In the genomic region with DNA sequence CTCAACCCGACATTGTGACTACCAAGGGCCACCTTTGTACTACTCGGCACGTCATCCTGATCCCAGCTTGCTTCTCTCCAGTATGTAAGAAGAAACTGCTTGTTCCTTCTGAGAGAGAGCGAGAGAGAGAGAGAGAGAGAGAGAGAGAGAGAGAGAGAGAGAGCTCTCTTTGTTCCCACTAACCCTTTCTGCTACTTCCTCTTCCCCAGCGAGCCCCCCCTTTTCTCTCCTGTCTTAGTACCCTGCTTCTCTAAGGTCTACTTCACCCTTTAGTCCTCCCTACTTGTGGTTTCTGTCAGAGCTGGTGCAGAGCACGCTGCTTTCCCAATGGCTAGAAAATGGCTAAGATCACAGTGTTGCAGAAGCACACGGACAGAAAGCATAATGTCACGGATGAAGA, we compare ENCODE assay signal across 19 mouse cellular contexts. TPM values are rescaled to one million over a fixed set of nuclear protein-coding genes. Genes with fewer than 3 reads are reported as not detected.
A peak's percentile ranks its signal among the peaks of the same experiment; 100 is the strongest.
DNase-seq lines count a peak whose midpoint lies in the region; ATAC-seq lines count a peak whose summit lies in the region.
"Had no signal": no experiment of that assay in that cellular context is flagged by ENCODE, and none has a peak within 500 bp of the region (broad histone marks: within the 10 kb centered on the region; RNA-seq: fewer than 3 reads in every experiment).

No protein-coding gene starts in this region.

- no peak overlapping the region for H3K9ac ChIP-seq in hindbrain, embryonic 12.5 days
- H3K9ac ChIP-seq: forebrain, embryonic 12.5 days; hindbrain, embryonic 15.5 days; intestine, embryonic 15.5 days; liver, embryonic 13.5 days; lung, embryonic 14.5 days had no signal

- no peak overlapping the region for H3K4me3 ChIP-seq in hindbrain, embryonic 10.5 days
- H3K4me3 ChIP-seq in hindbrain, embryonic 12.5 days, result no peak overlapping the region
- H3K4me3 ChIP-seq: forebrain, embryonic 12.5 days; hindbrain, embryonic 15.5 days; intestine, embryonic 15.5 days; liver, embryonic 13.5 days had no signal

- no peak for DNase-seq in hindbrain, embryonic 10.5 days (ENCODE audit: low spot score)
- DNase-seq in spleen, postnatal 36 days (ENCODE audit: low spot score in 2 of 2), result peak; percentile 37 to 52
- no peak for DNase-seq in spleen, postnatal 14 days (ENCODE audit: low spot score in 2 of 2)
- no peak for DNase-seq in cerebellum, adult 11-12 months
- DNase-seq: cerebellum, postnatal 14 days; gastrocnemius, postnatal 25 days; kidney, adult 9 months; kidney, postnatal 36 days; liver, embryonic 13.5 days; lung, embryonic 14.5 days; lung, postnatal 36 days; right cerebral cortex, postnatal 4 days; thymus, postnatal 36 days had no signal

- peak overlapping the region; percentile 70 for H3K27ac ChIP-seq in hindbrain, embryonic 10.5 days
- H3K27ac ChIP-seq in hindbrain, embryonic 12.5 days, result no peak overlapping the region
- H3K27ac ChIP-seq: forebrain, embryonic 12.5 days; hindbrain, embryonic 15.5 days; intestine, embryonic 15.5 days; liver, embryonic 13.5 days had no signal

- peaks cover 59% of the 10 kb centered on the region for H3K4me1 ChIP-seq in hindbrain, embryonic 10.5 days (replicated peaks)
- H3K4me1 ChIP-seq in hindbrain, embryonic 12.5 days, result peaks cover 31% of the 10 kb centered on the region
- H3K4me1 ChIP-seq: intestine, embryonic 15.5 days had no signal

- H3K4me2 ChIP-seq in hindbrain, embryonic 12.5 days (replicated peaks), result no peak overlapping the region
- H3K4me2 ChIP-seq: forebrain, embryonic 12.5 days; hindbrain, embryonic 15.5 days; intestine, embryonic 15.5 days; liver, embryonic 13.5 days; lung, embryonic 14.5 days had no signal

- H3K27me3 ChIP-seq in hindbrain, embryonic 10.5 days (ENCODE audit: insufficient read depth, poor library complexity, severe bottlenecking), result no peaks in the 10 kb centered on the region
- no peaks in the 10 kb centered on the region for H3K27me3 ChIP-seq in hindbrain, embryonic 12.5 days
- H3K27me3 ChIP-seq: forebrain, embryonic 12.5 days; hindbrain, embryonic 15.5 days; intestine, embryonic 15.5 days; liver, embryonic 13.5 days had no signal

- 0 out of 2 replicates have a peak, but pooled peaks cover 4% of the 10 kb centered on the region for H3K36me3 ChIP-seq in hindbrain, embryonic 10.5 days
- no peaks in the 10 kb centered on the region for H3K36me3 ChIP-seq in hindbrain, embryonic 12.5 days
- H3K36me3 ChIP-seq: forebrain, embryonic 12.5 days; hindbrain, embryonic 15.5 days; intestine, embryonic 15.5 days; liver, embryonic 13.5 days had no signal

- 73% methylated on average over 8 of the region's 8 CpGs for WGBS in hindbrain, embryonic 10.5 days
- 67% methylated on average over 8 of the region's 8 CpGs for WGBS in hindbrain, embryonic 12.5 days

- H3K9me3 ChIP-seq in hindbrain, embryonic 10.5 days, result no peaks in the 10 kb centered on the region
- no peaks in the 10 kb centered on the region for H3K9me3 ChIP-seq in hindbrain, embryonic 12.5 days (replicated peaks)
- H3K9me3 ChIP-seq: forebrain, embryonic 12.5 days; hindbrain, embryonic 15.5 days; intestine, embryonic 15.5 days; liver, embryonic 13.5 days had no signal

- ATAC-seq in hindbrain, embryonic 12.5 days (ENCODE audit: low FRiP score), result no peak
- peak; percentile 64 for ATAC-seq in megakaryocyte, adult 5-6 weeks (ENCODE audit: poor library complexity, severe bottlenecking)
- ATAC-seq in frontal cortex, adult (ENCODE audit: low TSS enrichment), result no peak
- ATAC-seq: intestine, embryonic 15.5 days had no signal

RNA-seq across cellular contexts. Expression of gene Rcan1, which starts 30.4 kb away (rescaled TPM):
- 39.3 and 39.6 TPM in 2 replicates for polyA plus RNA-seq in hindbrain, embryonic 10.5 days (2016; fragmentation: Nextera tagmentation; extraction: Ambion mirVana)
- polyA plus RNA-seq in hindbrain, embryonic 12.5 days (2016; fragmentation: Nextera tagmentation; extraction: Ambion mirVana), result 44.5 and 47.2 TPM in 2 replicates
- 8.6 and 8.8 TPM in 2 replicates for total RNA-seq in megakaryocyte, adult 5-6 weeks (2015)
- 8.8 and 11.5 TPM in 2 replicates for total RNA-seq in megakaryocyte, adult 5-6 weeks (2017)

RNA-seq across cellular contexts. Expression of gene Clic6, which starts 45.3 kb away (rescaled TPM):
- 5.4 and 9.3 TPM in 2 replicates for polyA plus RNA-seq in hindbrain, embryonic 10.5 days (2016; fragmentation: Nextera tagmentation; extraction: Ambion mirVana)
- polyA plus RNA-seq in hindbrain, embryonic 12.5 days (2016; fragmentation: Nextera tagmentation; extraction: Ambion mirVana), result 13.2 and 15.3 TPM in 2 replicates
- not detected in 2 replicates for total RNA-seq in megakaryocyte, adult 5-6 weeks (2015)
- not detected in 2 replicates for total RNA-seq in megakaryocyte, adult 5-6 weeks (2017)
- total RNA-seq: gastrocnemius, postnatal 25 days had no signal

Comparison
In these comparisons a context has a peak if more than half of its experiments do, and no peak if none do; other contexts are left out.
1. DNase-seq: peak in spleen, postnatal 36 days (2 of 2); none in hindbrain, embryonic 10.5 days (single experiment), spleen, postnatal 14 days (0 of 2) and cerebellum, adult 11-12 months (single experiment).